Mouse (Mus musculus) right cerebral cortex, postnatal 14 days (tissue): ENCODE results near the gene Adarb1.
"Not testable (repeated sequence)": the region's sequence is repeated elsewhere in the genome, so short reads cannot be mapped to it uniquely, and the experiment has no call there.

Experiments used
- DNase-seq: peaks from one replicate; pipeline ENCODE4 v3.0.0; 2022

Adarb1 gene

GRCm38 (mm10) chr10:77308978-77309377 is 109.1 kb downstream of the Adarb1 start:
- DNase-seq, result no peak

- DNase-seq, result no peak
These were observed 112.3 kb downstream of the Adarb1 start for GRCm38 (mm10) chr10:77305766-77306165.

- no peak for DNase-seq
These were observed 113.1 kb downstream of the Adarb1 start for GRCm38 (mm10) chr10:77304840-77305533.

- no peak for DNase-seq
These were observed 113.7 kb downstream of the Adarb1 start for GRCm38 (mm10) chr10:77304362-77304761.

GRCm38 (mm10) chr10:77300934-77301297 is 117.2 kb downstream of the Adarb1 start:
- no peak for DNase-seq

- DNase-seq, result no peak
These were observed 117.7 kb downstream of the Adarb1 start for GRCm38 (mm10) chr10:77300237-77300933.

GRCm38 (mm10) chr10:77299194-77299593 is 118.9 kb downstream of the Adarb1 start:
- DNase-seq, result no peak

GRCm38 (mm10) chr10:77298621-77299020 is 119.4 kb downstream of the Adarb1 start:
- no peak for DNase-seq

- peak; percentile 27 for DNase-seq
These were observed 123.4 kb downstream of the Adarb1 start for GRCm38 (mm10) chr10:77294691-77295090.

GRCm38 (mm10) chr10:77290624-77291366 is 127.3 kb downstream of the Adarb1 start:
- no peak for DNase-seq

- no peak for DNase-seq
These were observed 128.5 kb downstream of the Adarb1 start for GRCm38 (mm10) chr10:77289559-77289958.

GRCm38 (mm10) chr10:77288639-77289195 is 129.4 kb downstream of the Adarb1 start:
- no peak for DNase-seq

GRCm38 (mm10) chr10:77287626-77288025 is 130.4 kb downstream of the Adarb1 start:
- DNase-seq, result no peak

- no peak for DNase-seq
These were observed 133.2 kb downstream of the Adarb1 start for GRCm38 (mm10) chr10:77284832-77285231.

- DNase-seq, result peak; percentile 75
These were observed 135.2 kb downstream of the Adarb1 start for GRCm38 (mm10) chr10:77282822-77283221.

GRCm38 (mm10) chr10:77282085-77282484 is 136.0 kb downstream of the Adarb1 start:
- DNase-seq, result not testable (repeated sequence)

GRCm38 (mm10) chr10:77273798-77274197 is 144.3 kb downstream of the Adarb1 start:
- DNase-seq, result no peak

- DNase-seq, result no peak
These were observed 144.9 kb downstream of the Adarb1 start for GRCm38 (mm10) chr10:77272980-77273730.

- DNase-seq, result no peak
These were observed 148.9 kb downstream of the Adarb1 start for GRCm38 (mm10) chr10:77269129-77269528.

- DNase-seq, result no peak
These were observed 151.0 kb downstream of the Adarb1 start for GRCm38 (mm10) chr10:77267027-77267426.

- no peak for DNase-seq
These were observed 151.8 kb downstream of the Adarb1 start for GRCm38 (mm10) chr10:77266281-77266680.

GRCm38 (mm10) chr10:77260166-77260875 is 157.7 kb downstream of the Adarb1 start:
- no peak for DNase-seq
